Mouse (Mus musculus) B cell, adult 2 months (primary cell): ENCODE data around the gene Mob3c.

Experiments used
- DNase-seq, 2 experiments: peaks; one replicate each; pipeline ENCODE4 v3.0.0; 2022

Gene Mob3c

GRCm38 (mm10) chr4:115884022-115884421, 56.1 kb downstream of the Mob3c start, which contains the start of gene Kncn:
Gene Kncn (plus strand): TSS chr4:115884400.
- no peak for DNase-seq
